8 mouse cellular contexts compared by ENCODE assay signal in genomic region chr4:41135711-41136453, GRCm38 (mm10). TPM values are rescaled to one million over a fixed set of nuclear protein-coding genes. Genes with fewer than 3 reads are reported as not detected.
DNase-seq lines count a peak whose midpoint lies in the region; ATAC-seq and TF ChIP-seq lines count a peak whose summit lies in the region.

Ube2r2 (plus strand) TSS chr4:41135743.

- no peaks in the 10 kb centered on the region for H3K27me3 ChIP-seq in embryonic facial prominence, embryonic 13.5 days
- H3K27me3 ChIP-seq in limb, embryonic 14.5 days (ENCODE audit: control insufficient read depth, insufficient read depth, low read length), result no peaks in the 10 kb centered on the region
- H3K27me3 ChIP-seq in midbrain, embryonic 15.5 days (replicated peaks), result no peaks in the 10 kb centered on the region

- peak within 1 kb of the TSS; percentile 99 for H3K27ac ChIP-seq in embryonic facial prominence, embryonic 13.5 days
- peak within 1 kb of the TSS; percentile 99 for H3K27ac ChIP-seq in limb, embryonic 14.5 days (replicated peaks; ENCODE audit: low read depth, low read length)
- H3K27ac ChIP-seq in midbrain, embryonic 15.5 days, result peak within 1 kb of the TSS; percentile 97

- peaks cover 26% of the 10 kb centered on the region for H3K36me3 ChIP-seq in embryonic facial prominence, embryonic 13.5 days
- peaks cover 20% of the 10 kb centered on the region for H3K36me3 ChIP-seq in limb, embryonic 14.5 days (ENCODE audit: control insufficient read depth, insufficient read depth, low read length)
- H3K36me3 ChIP-seq in midbrain, embryonic 15.5 days (replicated peaks), result no peaks in the 10 kb centered on the region

- TF ChIP-seq POLR2A in limb, embryonic 14.5 days (IDR thresholded peaks at IDR 0.05; ENCODE audit: borderline replicate concordance, extremely low read depth, insufficient read depth, insufficient read length), result no peak

- ATAC-seq in embryonic facial prominence, embryonic 13.5 days (ENCODE audit: insufficient number of reproducible peaks, insufficient read depth, low FRiP score, low TSS enrichment, low read depth), result peak; percentile 74
- ATAC-seq in limb, embryonic 14.5 days (ENCODE audit: low FRiP score, low read depth), result peak; percentile 66
- peak; percentile 80 for ATAC-seq in midbrain, embryonic 15.5 days (replicated peaks)

- peaks cover 12% of the 10 kb centered on the region for H3K4me1 ChIP-seq in embryonic facial prominence, embryonic 13.5 days
- H3K4me1 ChIP-seq in limb, embryonic 14.5 days (ENCODE audit: control insufficient read depth, insufficient read depth, low read length), result peaks cover 4% of the 10 kb centered on the region
- H3K4me1 ChIP-seq in midbrain, embryonic 15.5 days, result peaks cover 26% of the 10 kb centered on the region

- peak within 1 kb of the TSS; percentile 78 for H3K4me2 ChIP-seq in embryonic facial prominence, embryonic 13.5 days
- H3K4me2 ChIP-seq in limb, embryonic 14.5 days (replicated peaks; ENCODE audit: low read depth, low read length, severe bottlenecking), result peak within 1 kb of the TSS; percentile 60
- H3K4me2 ChIP-seq in midbrain, embryonic 15.5 days, result peak within 1 kb of the TSS; percentile 82

- no peaks in the 10 kb centered on the region for H3K9me3 ChIP-seq in embryonic facial prominence, embryonic 13.5 days
- no peaks in the 10 kb centered on the region for H3K9me3 ChIP-seq in limb, embryonic 14.5 days (ENCODE audit: control insufficient read depth, low read length)
- no peaks in the 10 kb centered on the region for H3K9me3 ChIP-seq in midbrain, embryonic 15.5 days

- H3K9ac ChIP-seq in embryonic facial prominence, embryonic 13.5 days, result peak within 1 kb of the TSS; percentile 100
- H3K9ac ChIP-seq in limb, embryonic 14.5 days (ENCODE audit: low read depth, low read length, severe bottlenecking), result peak within 1 kb of the TSS; percentile 99
- H3K9ac ChIP-seq in midbrain, embryonic 15.5 days, result peak within 1 kb of the TSS; percentile 88

- DNase-seq in 3134 (ENCODE audit: extremely low read depth, insufficient read length, low spot score), result peak; percentile 81
- DNase-seq in adrenal gland, adult 8-10 months, result no peak
- DNase-seq in heart, adult 18-20 months, result peak; percentile 76 to 82
- peak; percentile 76 for DNase-seq in kidney, adult 18-20 months
- DNase-seq in limb, embryonic 14.5 days (ENCODE audit: low spot score), result peak; percentile 64
- DNase-seq in spleen, postnatal 14 days (ENCODE audit: low spot score in 2 of 2), result peak; percentile 37 to 44

- under 1% methylated on average over 62 of the region's 65 CpGs for WGBS in embryonic facial prominence, embryonic 13.5 days
- 0% methylated on average over 38 of the region's 65 CpGs for WGBS in limb, embryonic 14.5 days
- WGBS in midbrain, embryonic 15.5 days, result under 1% methylated on average over 54 of the region's 65 CpGs

- peak within 1 kb of the TSS; percentile 97 for H3K4me3 ChIP-seq in embryonic facial prominence, embryonic 13.5 days
- peak within 1 kb of the TSS; percentile 96 for H3K4me3 ChIP-seq in limb, embryonic 14.5 days (replicated peaks; ENCODE audit: low read length)
- H3K4me3 ChIP-seq in midbrain, embryonic 15.5 days, result peak within 1 kb of the TSS; percentile 72

RNA-seq across cellular contexts. Expression of gene Ube2r2, which starts in this region (rescaled TPM):
- 100 to 1,000 TPM in 3 of 4 experiments, 10 to 100 TPM in 1; 94.5 to 119 (median 105) TPM for total RNA-seq in adrenal gland, adult 8-10 months (2022)
- polyA plus RNA-seq in embryonic facial prominence, embryonic 13.5 days (2015; fragmentation: Nextera tagmentation; extraction: Ambion mirVana), result 93.3 and 94.0 TPM in 2 replicates
- 100 to 1,000 TPM; 126 to 132 TPM for total RNA-seq in heart, adult 18-20 months (2021)
- 110 and 182 TPM in 2 replicates for polyA plus RNA-seq in limb, embryonic 14.5 days (2012; rRNA removed)
- polyA plus RNA-seq in limb, embryonic 14.5 days (2014; fragmentation: Nextera tagmentation; extraction: Ambion mirVana), result 96.6 and 108 TPM in 2 replicates
- polyA plus RNA-seq in midbrain, embryonic 15.5 days (2015; fragmentation: Nextera tagmentation; extraction: Ambion mirVana), result 58.0 and 60.2 TPM in 2 replicates
